25 mouse cellular contexts compared by ENCODE assay signal in genomic region chr4:46475101-46475500, GRCm38 (mm10). TPM values are rescaled to one million over a fixed set of nuclear protein-coding genes. Genes with fewer than 3 reads are reported as not detected.
A peak's percentile ranks its signal among the peaks of the same experiment; 100 is the strongest.
DNase-seq lines count a peak whose midpoint lies in the region; ATAC-seq and TF ChIP-seq lines count a peak whose summit lies in the region.
"Had no signal": no experiment of that assay in that cellular context is flagged by ENCODE, and none has a peak within 500 bp of the region (broad histone marks: within the 10 kb centered on the region; RNA-seq: fewer than 3 reads in every experiment).

No protein-coding gene starts in this region.

- in situ Hi-C loops in ES-E14 (cut with MboI; ENCODE audit: low sequenced_read_pairs in 2 of 2, unreplicated experiment in 2 of 2): no loop called here

- TF ChIP-seq POLR2A in myocyte (IDR thresholded peaks at IDR 0.05; ENCODE audit: insufficient read length, low read depth): no peak

- H3K9ac ChIP-seq in liver, embryonic 12.5 days: no peak overlapping the region
- H3K9ac ChIP-seq in liver, embryonic 11.5 days (ENCODE audit: low read depth, low read length): no peak overlapping the region
- H3K9ac ChIP-seq in ES-E14 (ENCODE audit: insufficient read depth, low read depth, low read length, poor library complexity, severe bottlenecking): no peak overlapping the region
- H3K9ac ChIP-seq in forebrain, embryonic 12.5 days: no peak overlapping the region
- H3K9ac ChIP-seq: embryonic facial prominence, embryonic 13.5 days; forebrain, embryonic 13.5 days; forebrain, postnatal 0 days; hindbrain, embryonic 12.5 days; hindbrain, embryonic 15.5 days had no signal

- H3K79me2 ChIP-seq in myocyte (ENCODE audit: control insufficient read depth, insufficient read depth): no peaks in the 10 kb centered on the region

- 92% methylated on average over 5 of the region's 5 CpGs for WGBS in liver, embryonic 12.5 days (ENCODE audit: insufficient replicate concordance)
- 92% methylated on average over 5 of the region's 5 CpGs for WGBS in liver, embryonic 11.5 days
- 94% methylated on average over 5 of the region's 5 CpGs for WGBS in forebrain, embryonic 12.5 days

- H3K4me3 ChIP-seq in liver, embryonic 12.5 days: no peak overlapping the region
- no peak overlapping the region for H3K4me3 ChIP-seq in liver, embryonic 11.5 days (ENCODE audit: low read depth, low read length)
- H3K4me3 ChIP-seq in ES-E14 (ENCODE audit: insufficient read depth in 1 of 2, low read depth in 1 of 2, low read length in 2 of 2, poor library complexity in 1 of 2, severe bottlenecking in 1 of 2) (no peak overlapping the region), myocyte (no peak overlapping the region)
- H3K4me3 ChIP-seq in forebrain, embryonic 12.5 days (replicated peaks): no peak overlapping the region
- H3K4me3 ChIP-seq: embryonic facial prominence, embryonic 10.5 days; embryonic facial prominence, embryonic 13.5 days; erythroblast, embryonic 14.5 days; forebrain, embryonic 13.5 days; hindbrain, embryonic 12.5 days; hindbrain, embryonic 15.5 days had no signal

- H3K4me2 ChIP-seq in liver, embryonic 12.5 days: no peak overlapping the region
- H3K4me2 ChIP-seq in liver, embryonic 11.5 days: no peak overlapping the region
- H3K4me2 ChIP-seq in myocyte (ENCODE audit: low read depth): no peak overlapping the region
- H3K4me2 ChIP-seq in forebrain, embryonic 12.5 days: no peak overlapping the region
- H3K4me2 ChIP-seq: embryonic facial prominence, embryonic 13.5 days; forebrain, embryonic 13.5 days; heart, embryonic 11.5 days; hindbrain, embryonic 12.5 days; hindbrain, embryonic 15.5 days had no signal

- no peaks in the 10 kb centered on the region for H3K27me3 ChIP-seq in liver, embryonic 12.5 days (replicated peaks)
- H3K27me3 ChIP-seq in liver, embryonic 11.5 days (replicated peaks; ENCODE audit: control insufficient read depth, insufficient read depth, low read length): no peaks in the 10 kb centered on the region
- H3K27me3 ChIP-seq in myocyte (ENCODE audit: control insufficient read depth, insufficient read depth, insufficient read length): no peaks in the 10 kb centered on the region
- no peaks in the 10 kb centered on the region for H3K27me3 ChIP-seq in forebrain, embryonic 12.5 days
- H3K27me3 ChIP-seq: embryonic facial prominence, embryonic 13.5 days; forebrain, embryonic 13.5 days; hindbrain, embryonic 12.5 days; hindbrain, embryonic 15.5 days had no signal

- H3K36me3 ChIP-seq in liver, embryonic 12.5 days: peaks cover 96% of the 10 kb centered on the region
- H3K36me3 ChIP-seq in liver, embryonic 11.5 days (ENCODE audit: control insufficient read depth, insufficient read depth, low read length): peaks cover 59% of the 10 kb centered on the region
- H3K36me3 ChIP-seq in ES-E14 (ENCODE audit: control insufficient read depth, insufficient read depth, low read length, poor library complexity, severe bottlenecking) (peaks cover 52% of the 10 kb centered on the region), myocyte (ENCODE audit: control insufficient read depth, insufficient read depth) (peaks cover 44% of the 10 kb centered on the region)
- H3K36me3 ChIP-seq in forebrain, embryonic 12.5 days (replicated peaks): peaks cover 69% of the 10 kb centered on the region

- H3K9me3 ChIP-seq in liver, embryonic 12.5 days (replicated peaks): no peaks in the 10 kb centered on the region
- no peaks in the 10 kb centered on the region for H3K9me3 ChIP-seq in liver, embryonic 11.5 days (ENCODE audit: control insufficient read depth, low read length)
- no peaks in the 10 kb centered on the region for H3K9me3 ChIP-seq in ES-E14 (ENCODE audit: control insufficient read depth, insufficient read depth, low read depth, low read length)
- H3K9me3 ChIP-seq in forebrain, embryonic 12.5 days: no peaks in the 10 kb centered on the region
- H3K9me3 ChIP-seq: embryonic facial prominence, embryonic 10.5 days; embryonic facial prominence, embryonic 13.5 days; forebrain, embryonic 13.5 days; hindbrain, embryonic 12.5 days; hindbrain, embryonic 15.5 days had no signal

- H3K27ac ChIP-seq in liver, embryonic 12.5 days: peak overlapping the region; percentile 47; the same call in 1 of the 2 replicates
- H3K27ac ChIP-seq in liver, embryonic 11.5 days (ENCODE audit: low read depth, low read length): no peak overlapping the region
- H3K27ac ChIP-seq in ES-E14 (ENCODE audit: insufficient read depth, low read depth, low read length, poor library complexity, severe bottlenecking): peak overlapping the region; percentile 62
- H3K27ac ChIP-seq in forebrain, embryonic 12.5 days: no peak overlapping the region
- H3K27ac ChIP-seq: embryonic facial prominence, embryonic 10.5 days; embryonic facial prominence, embryonic 13.5 days; forebrain, embryonic 13.5 days; hindbrain, embryonic 12.5 days; hindbrain, embryonic 15.5 days had no signal

- no peak overlapping the region for H3ac ChIP-seq in myocyte (ENCODE audit: control insufficient read depth, insufficient read length)

- H3K4me1 ChIP-seq in liver, embryonic 12.5 days: no peaks in the 10 kb centered on the region
- no peaks in the 10 kb centered on the region for H3K4me1 ChIP-seq in liver, embryonic 11.5 days (replicated peaks; ENCODE audit: control insufficient read depth, insufficient read depth, low read length)
- peaks cover 5 to 19% of the 10 kb centered on the region in 2 experiments; a peak in 3 of 4 replicates for H3K4me1 ChIP-seq in ES-E14 (ENCODE audit: control insufficient read depth in 2 of 2, insufficient read depth in 2 of 2, low read length in 2 of 2, poor library complexity in 1 of 2)
- H3K4me1 ChIP-seq in forebrain, embryonic 12.5 days: no peaks in the 10 kb centered on the region
- H3K4me1 ChIP-seq: embryonic facial prominence, embryonic 10.5 days; embryonic facial prominence, embryonic 13.5 days; forebrain, embryonic 13.5 days; hindbrain, embryonic 12.5 days; hindbrain, embryonic 15.5 days had no signal

- no peak for ATAC-seq in liver, embryonic 12.5 days
- no peak for ATAC-seq in liver, embryonic 11.5 days (replicated peaks; ENCODE audit: low FRiP score)
- ATAC-seq in forebrain, embryonic 12.5 days (ENCODE audit: low FRiP score): no peak
- ATAC-seq: CD4-positive, CD25-positive, alpha-beta regulatory T cell, adult 4 months; forebrain, embryonic 13.5 days; forebrain, postnatal 0 days; intestine, postnatal 0 days had no signal

- DNase-seq in liver, embryonic 11.5 days (ENCODE audit: low spot score): no peak
- no peak for DNase-seq in ES-E14 (ENCODE audit: low read depth, low spot score)
- no peak for DNase-seq in natural killer cell, adult 2 months (ENCODE audit: low spot score in 2 of 2)
- DNase-seq: adrenal gland, adult 2 months; adrenal gland, postnatal 14 days; cerebellum, adult 11 months; cerebellum, adult 2 months; cerebellum, postnatal 10 days; cerebellum, postnatal 36 days; embryo, embryonic 11 days; forebrain, postnatal 0 days; gastrocnemius, postnatal 14 days; heart, adult 11 months had no signal

TF ChIP-seq in ES-E14, 5 proteins besides CTCF, POLR2A, EP300 and RAD21:
- no peak for TF ChIP-seq CHD2 (IDR thresholded peaks at IDR 0.05; ENCODE audit: low read depth, low read length)
- no peak for TF ChIP-seq ZC3H11A (IDR thresholded peaks at IDR 0.05; ENCODE audit: borderline replicate concordance, low read depth, low read length)
- no peak for TF ChIP-seq MAFK (IDR thresholded peaks at IDR 0.05; ENCODE audit: insufficient read depth, low read depth, low read length)
- TF ChIP-seq HCFC1 (IDR thresholded peaks at IDR 0.05; ENCODE audit: borderline replicate concordance, insufficient read depth, low read length): no peak
- TF ChIP-seq ZNF384 (IDR thresholded peaks at IDR 0.05; ENCODE audit: low read depth, low read length): no peak

TF ChIP-seq in myocyte, 11 proteins besides CTCF, POLR2A, EP300 and RAD21:
- TF ChIP-seq E2F4 (IDR thresholded peaks at IDR 0.05; ENCODE audit: insufficient read depth) (no peak), MYOG (IDR thresholded peaks at IDR 0.05; ENCODE audit: control insufficient read depth in 1 of 3, insufficient read depth in 1 of 3, insufficient read length in 2 of 3, low read depth in 2 of 3) (no peak), MYOD1 (IDR thresholded peaks at IDR 0.05; ENCODE audit: control insufficient read depth in 1 of 3, insufficient read length in 2 of 3, low read depth in 2 of 3) (no peak), REST (IDR thresholded peaks at IDR 0.05; ENCODE audit: insufficient read depth, insufficient read length) (no peak), POLR2AphosphoS2 (IDR thresholded peaks at IDR 0.05; ENCODE audit: insufficient read length, low read depth) (peak; percentile 23), TCF12 (IDR thresholded peaks at IDR 0.05; ENCODE audit: insufficient read depth, poor library complexity, severe bottlenecking) (no peak)

RNA-seq across cellular contexts. Expression of gene Nans, which starts 13.9 kb away (rescaled TPM):
- polyA plus RNA-seq in liver, embryonic 12.5 days (2016; fragmentation: Nextera tagmentation; extraction: Ambion mirVana): 75.7 and 78.4 TPM in 2 replicates
- polyA plus RNA-seq in liver, embryonic 11.5 days (2014; fragmentation: Nextera tagmentation; extraction: Ambion mirVana): 108 and 109 TPM in 2 replicates
- total RNA-seq in ES-E14 (2012; rRNA removed): 56.4 and 75.4 TPM in 2 replicates
- polyA plus RNA-seq in myocyte (2012; fragmentation: generic; extraction: Trizol): 62.3 TPM
- polyA plus RNA-seq in forebrain, embryonic 12.5 days (2016; fragmentation: Nextera tagmentation; extraction: Ambion mirVana): 63.5 and 75.8 TPM in 2 replicates

RNA-seq across cellular contexts. Expression of gene Anp32b, which starts 24.4 kb away (rescaled TPM):
- polyA plus RNA-seq in liver, embryonic 12.5 days (2016; fragmentation: Nextera tagmentation; extraction: Ambion mirVana): 669 and 722 TPM in 2 replicates
- 586 and 618 TPM in 2 replicates for polyA plus RNA-seq in liver, embryonic 11.5 days (2014; fragmentation: Nextera tagmentation; extraction: Ambion mirVana)
- total RNA-seq in ES-E14 (2012; rRNA removed): 43.5 and 49.5 TPM in 2 replicates
- 228 TPM for polyA plus RNA-seq in myocyte (2012; fragmentation: generic; extraction: Trizol)
- 301 and 311 TPM in 2 replicates for polyA plus RNA-seq in forebrain, embryonic 12.5 days (2016; fragmentation: Nextera tagmentation; extraction: Ambion mirVana)

Comparison
In these comparisons a context has a peak if more than half of its experiments do, and no peak if none do; other contexts are left out.
1. H3K27ac ChIP-seq: peak in liver, embryonic 12.5 days (single experiment) and ES-E14 (single experiment); none in liver, embryonic 11.5 days (single experiment) and forebrain, embryonic 12.5 days (single experiment).